Mouse (Mus musculus) spleen, adult 2 months (tissue): ENCODE measurements around the gene Gm10282. TPM values are rescaled to one million over a fixed set of nuclear protein-coding genes. Genes with fewer than 3 reads are reported as not detected.

ENCODE experiments used
- DNase-seq, 2 experiments: peaks; one replicate each; pipeline versions ENCODE4 v3.0.0 to v3.0.0-alpha.2; 2012 to 2021; ENCODE audit warnings: low spot score in 2 of 2, low read depth in 1 of 2
- H3K27ac ChIP-seq: fragments of 200-500 bp; 2 replicates; pipeline ENCODE4 v1.5.1; 2012; ENCODE audit warnings: low read length, inconsistent platforms; ENCODE audit not compliant: insufficient read depth
- H3K27me3 ChIP-seq: fragments of 200-500 bp; 2 replicates; pipeline ENCODE4 v1.6.1; 2012; ENCODE audit warnings: mild to moderate bottlenecking, moderate library complexity, low read length, inconsistent platforms; ENCODE audit not compliant: control insufficient read depth, insufficient read depth
- H3K36me3 ChIP-seq: fragments of 200-500 bp; 2 replicates; pipeline ENCODE4 v1.6.1; 2012; ENCODE audit warnings: mild to moderate bottlenecking, low read length, inconsistent platforms; ENCODE audit not compliant: control insufficient read depth, insufficient read depth
- H3K4me1 ChIP-seq: fragments of 200-500 bp; 2 replicates; pipeline ENCODE4 v1.6.1; 2011; ENCODE audit warnings: inconsistent platforms; ENCODE audit not compliant: control insufficient read depth, insufficient read depth, insufficient read length
- H3K4me3 ChIP-seq: fragments of 200-500 bp; 2 replicates; pipeline ENCODE4 v1.5.1; 2011; ENCODE audit warnings: mild to moderate bottlenecking, inconsistent platforms; ENCODE audit not compliant: insufficient read depth, insufficient read length; ENCODE audit errors: extremely low read depth
- CTCF ChIP-seq: fragments of 200-500 bp; IDR thresholded peaks from 2 replicates; pipeline ENCODE4 v1.5.1; 2011; ENCODE audit warnings: mild to moderate bottlenecking, inconsistent platforms; ENCODE audit not compliant: insufficient read depth, insufficient read length, insufficient replicate concordance; ENCODE audit errors: extremely low read depth
- POLR2A ChIP-seq: fragments of 200-500 bp; IDR thresholded peaks from 2 replicates; pipeline ENCODE4 v1.6.1; 2011; ENCODE audit warnings: low read depth, low read length, inconsistent platforms
- WGBS: fragments of 180-500 bp; shearing (Covaris S2); methylation state at CpG from one replicate; pipeline ENCODE4 v1.1.7; 2018; 5-methylcytosine and 5-hydroxymethylcytosine counted together
- polyA plus RNA-seq: library from polyadenylated mRNA; depleted of rRNA; stranded (reverse); fragments of >200 nt; gene quantifications from 2 replicates; pipeline ENCODE4 v1.2.3, GENCODE M21; 2012

Gm10282 gene
- polyA plus RNA-seq, 1 experiment = 1.7 TPM

GRCm38 (mm10) chr8:72300654-72301400, 4.2 kb downstream of the Gm10282 start:
- peaks cover 17% of the 10 kb centered on the region for H3K4me1 ChIP-seq
- no peak overlapping the region for H3K27ac ChIP-seq
- no peaks in the 10 kb centered on the region for H3K27me3 ChIP-seq
- TF ChIP-seq CTCF = no peak
- no peak for TF ChIP-seq POLR2A
- no peaks in the 10 kb centered on the region for H3K36me3 ChIP-seq
- DNase-seq = no peak
- 87% methylated on average over 9 of the region's 9 CpGs for WGBS
- H3K4me3 ChIP-seq = no peak overlapping the region

GRCm38 (mm10) chr8:72298928-72299327, 6.1 kb downstream of the Gm10282 start:
- no peak for TF ChIP-seq POLR2A
- no peak for TF ChIP-seq CTCF
- H3K27me3 ChIP-seq = no peaks in the 10 kb centered on the region
- no peak for DNase-seq
- no peaks in the 10 kb centered on the region for H3K36me3 ChIP-seq
- H3K4me3 ChIP-seq = no peak overlapping the region
- 89% methylated on average over 1 of the region's 1 CpGs for WGBS
- H3K4me1 ChIP-seq = peaks cover 18% of the 10 kb centered on the region
- no peak overlapping the region for H3K27ac ChIP-seq

GRCm38 (mm10) chr8:72296561-72296960, 8.5 kb downstream of the Gm10282 start:
- no peak for DNase-seq
- WGBS = 92% methylated on average over 8 of the region's 8 CpGs
- H3K4me3 ChIP-seq = no peak overlapping the region

GRCm38 (mm10) chr8:72295679-72296078, 9.4 kb downstream of the Gm10282 start:
- Histone ChIP-seq H3K4me3 (no peak overlapping the region), H3K27me3 (no peaks in the 10 kb centered on the region), H3K27ac (peak overlapping the region; percentile 86), H3K36me3 (no peaks in the 10 kb centered on the region), H3K4me1 (peaks cover 12% of the 10 kb centered on the region)
- TF ChIP-seq POLR2A (no peak; the same call in 1 of the 2 replicates), CTCF (no peak)
- WGBS = 7% methylated on average over 8 of the region's 8 CpGs
- peak in 1 of 2 experiments; percentile 48 for DNase-seq

More at GRCm38 (mm10) chr8:72296561-72296960, 8.5 kb downstream of the Gm10282 start:
- H3K4me1 ChIP-seq = peaks cover 9% of the 10 kb centered on the region
- H3K27me3 ChIP-seq = no peaks in the 10 kb centered on the region
- H3K36me3 ChIP-seq = no peaks in the 10 kb centered on the region
- TF ChIP-seq POLR2A (no peak), CTCF (no peak)
- peak overlapping the region; percentile 32; the same call in 1 of the 2 replicates for H3K27ac ChIP-seq

- no peak for DNase-seq
- Histone ChIP-seq H3K27ac (peak overlapping the region; percentile 17; the same call in 1 of the 2 replicates), H3K36me3 (no peaks in the 10 kb centered on the region), H3K4me1 (peaks cover 12% of the 10 kb centered on the region), H3K27me3 (no peaks in the 10 kb centered on the region), H3K4me3 (no peak overlapping the region)
- TF ChIP-seq CTCF = no peak
- TF ChIP-seq POLR2A = no peak
- WGBS = 34% methylated on average over 3 of the region's 3 CpGs
Observed at GRCm38 (mm10) chr8:72295125-72295524, 9.9 kb downstream of the Gm10282 start.

- H3K4me1 ChIP-seq = peaks cover 12% of the 10 kb centered on the region
- no peak overlapping the region for H3K4me3 ChIP-seq
- no peaks in the 10 kb centered on the region for H3K27me3 ChIP-seq
- no peak overlapping the region for H3K27ac ChIP-seq
- no peaks in the 10 kb centered on the region for H3K36me3 ChIP-seq
- TF ChIP-seq CTCF (no peak), POLR2A (no peak)
- no peak for DNase-seq
Observed at GRCm38 (mm10) chr8:72293309-72293708, 11.8 kb downstream of the Gm10282 start.

- Histone ChIP-seq H3K4me3 (no peak overlapping the region), H3K36me3 (no peaks in the 10 kb centered on the region), H3K27me3 (no peaks in the 10 kb centered on the region), H3K27ac (no peak overlapping the region), H3K4me1 (peaks cover 10% of the 10 kb centered on the region)
- TF ChIP-seq POLR2A (no peak), CTCF (no peak)
- no peak for DNase-seq
- WGBS = 11% methylated on average over 2 of the region's 2 CpGs
Observed at GRCm38 (mm10) chr8:72291104-72291503, 14.0 kb downstream of the Gm10282 start.
